Mouse (Mus musculus) kidney, adult 8-10 months (tissue): ENCODE results near the gene Atg4d.
A peak's percentile ranks its signal among the peaks of the same experiment; 100 is the strongest.
"Not testable (repeated sequence)": the region's sequence is repeated elsewhere in the genome, so short reads cannot be mapped to it uniquely, and the experiment has no call there.

ENCODE experiments used
- DNase-seq, 2 experiments: peaks; one replicate each; pipeline ENCODE4 v3.0.0; 2022

The Atg4d gene

GRCm38 (mm10) chr9:21315421-21315820 lies 50.3 kb downstream of the Atg4d start:
- DNase-seq = no peak

GRCm38 (mm10) chr9:21316696-21317095 lies 51.6 kb downstream of the Atg4d start:
- DNase-seq = no peak

- DNase-seq = no peak
These were observed 53.7 kb downstream of the Atg4d start for GRCm38 (mm10) chr9:21318792-21319191.

GRCm38 (mm10) chr9:21319503-21319902 lies 54.4 kb downstream of the Atg4d start:
- DNase-seq = no peak

GRCm38 (mm10) chr9:21320280-21320618 lies 55.2 kb downstream of the Atg4d start:
- DNase-seq = no peak

- peak; percentile 70 to 83 for DNase-seq
These were observed 55.8 kb downstream of the Atg4d start, which contains the start of gene Slc44a2 for GRCm38 (mm10) chr9:21320619-21321512. Slc44a2 (plus strand) TSS chr9:21320698.

- peak; percentile 38 to 42 for DNase-seq
These were observed 56.4 kb downstream of the Atg4d start for GRCm38 (mm10) chr9:21321513-21321835.

- DNase-seq = no peak
These were observed 57.3 kb downstream of the Atg4d start for GRCm38 (mm10) chr9:21322211-21322916.

- not testable (repeated sequence) for DNase-seq
These were observed 57.8 kb downstream of the Atg4d start for GRCm38 (mm10) chr9:21322917-21323297.

- peak; percentile 11 to 44 for DNase-seq
These were observed 59.2 kb downstream of the Atg4d start for GRCm38 (mm10) chr9:21324269-21324668.
